Mouse (Mus musculus): ENCODE measurements around the gene Cdc14b.

- TF ChIP-seq CTCF (conservative IDR thresholded peaks at IDR 0.05; ENCODE audit: low read length) (no peak), NANOG (IDR thresholded peaks at IDR 0.05; ENCODE audit: borderline replicate concordance, low read length) (no peak)
These were observed 34.8 kb upstream of the Cdc14b start for GRCm38 (mm10) chr13:64309842-64310241.
